Mouse (Mus musculus): ENCODE data around the gene Smc4. TPM values are rescaled to one million over a fixed set of nuclear protein-coding genes. Genes with fewer than 3 reads are reported as not detected.
A peak's percentile ranks its signal among the peaks of the same experiment; 100 is the strongest.
"Not testable (repeated sequence)": the region's sequence is repeated elsewhere in the genome, so short reads cannot be mapped to it uniquely, and the experiment has no call there.

Smc4 gene
- total RNA-seq, 2 experiments from 2014 or later, result 7.6 to 9.0 TPM

DNA sequence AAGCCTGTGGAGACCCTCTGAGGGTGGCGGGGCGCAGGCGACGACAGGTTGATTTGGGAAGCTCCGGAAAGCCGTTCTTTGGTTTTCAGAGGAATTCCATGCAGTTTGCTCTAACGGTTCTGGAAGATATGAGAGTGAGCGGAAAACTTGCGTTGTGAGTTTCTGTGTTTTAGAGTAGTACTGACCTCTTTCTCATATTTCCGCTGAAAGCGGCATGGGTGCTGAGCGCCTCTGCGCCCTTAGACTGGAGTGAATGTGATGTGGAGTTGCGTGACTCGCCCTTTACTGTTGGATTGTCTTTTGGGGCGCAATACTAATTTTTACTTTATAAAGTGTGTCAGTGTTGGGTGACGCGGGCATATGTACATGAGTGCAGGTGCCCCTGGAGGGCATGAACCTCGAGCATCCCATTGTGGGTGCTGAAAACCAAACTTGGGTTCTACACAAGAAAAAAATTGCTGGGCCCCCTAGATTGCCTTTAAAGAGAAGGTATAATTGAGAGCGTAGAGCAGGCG lies 1.8 kb downstream of the Smc4 start:
- DNase-seq, result no peak
- intact Hi-C loops (cut with DNase I), result loop anchor here (5.0 kb wide), 1 partner anchor 36 kb away; the partner anchor contains the start of gene Trim59

DNA sequence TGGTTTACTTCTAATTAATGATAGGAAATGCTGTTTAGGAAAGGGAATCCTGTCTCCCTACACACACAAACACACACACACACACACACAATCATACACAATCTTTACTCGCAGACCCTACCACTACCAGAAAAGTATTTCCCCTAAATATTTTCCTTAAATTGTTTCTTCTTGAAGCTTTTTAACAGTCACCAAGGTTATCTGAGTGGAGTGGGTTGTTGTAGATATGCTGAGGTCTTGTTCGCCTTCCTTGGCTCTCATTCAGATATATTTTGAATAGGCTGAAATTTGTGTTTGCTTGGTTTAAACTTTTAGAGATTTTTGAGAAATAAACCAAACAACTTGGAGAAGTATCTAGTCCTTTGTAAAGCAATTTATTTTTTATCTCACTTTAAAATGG lies 4.3 kb downstream of the Smc4 start:
- DNase-seq, result no peak
- intact Hi-C loops (cut with DNase I), result loop anchor here (5.0 kb wide), 1 partner anchor 33 kb away; the partner anchor contains the start of gene Trim59

DNA sequence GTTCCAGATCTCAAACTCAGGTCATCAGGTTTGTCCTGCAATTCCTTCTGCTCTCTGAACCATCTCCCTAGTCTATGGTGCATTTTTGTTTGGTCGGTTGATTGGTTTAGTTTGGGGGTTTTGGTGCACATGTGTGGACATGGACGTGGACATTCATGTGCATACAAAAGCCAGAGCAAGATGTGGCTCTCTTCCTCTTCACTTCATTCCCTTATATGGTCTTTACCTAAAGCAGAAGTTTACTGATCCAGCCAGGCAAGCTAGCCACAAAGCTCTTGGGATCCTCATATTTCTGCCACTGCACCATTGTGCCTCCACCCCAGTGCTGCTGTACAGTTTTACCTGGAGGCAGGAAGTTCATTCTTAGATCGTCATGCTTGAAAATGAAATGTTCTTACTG lies 12.6 kb downstream of the Smc4 start:
- intact Hi-C loops (cut with DNase I), result no loop called here
- DNase-seq, result no peak

DNA sequence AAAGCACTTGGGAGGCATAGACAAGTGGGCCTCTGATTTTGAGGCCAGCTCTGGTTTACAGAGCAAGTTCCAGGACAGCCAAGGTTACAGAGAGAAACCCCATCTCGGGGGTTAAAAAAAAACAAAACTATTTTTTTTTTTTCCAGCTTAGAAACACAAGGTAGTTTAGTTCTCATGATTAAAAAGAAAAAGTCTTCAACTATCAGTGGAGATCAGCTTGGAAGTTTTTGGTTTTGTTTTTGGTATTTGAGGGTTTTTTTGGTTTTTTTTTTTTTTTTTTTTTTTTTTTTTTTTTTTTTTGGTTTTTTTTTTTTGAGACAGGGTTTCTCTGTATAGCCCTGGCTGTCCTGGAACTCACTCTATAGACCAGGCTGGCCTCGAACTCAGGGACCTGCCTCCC lies 14.1 kb downstream of the Smc4 start:
- intact Hi-C loops (cut with DNase I); DNase-seq: not testable (repeated sequence)

DNA sequence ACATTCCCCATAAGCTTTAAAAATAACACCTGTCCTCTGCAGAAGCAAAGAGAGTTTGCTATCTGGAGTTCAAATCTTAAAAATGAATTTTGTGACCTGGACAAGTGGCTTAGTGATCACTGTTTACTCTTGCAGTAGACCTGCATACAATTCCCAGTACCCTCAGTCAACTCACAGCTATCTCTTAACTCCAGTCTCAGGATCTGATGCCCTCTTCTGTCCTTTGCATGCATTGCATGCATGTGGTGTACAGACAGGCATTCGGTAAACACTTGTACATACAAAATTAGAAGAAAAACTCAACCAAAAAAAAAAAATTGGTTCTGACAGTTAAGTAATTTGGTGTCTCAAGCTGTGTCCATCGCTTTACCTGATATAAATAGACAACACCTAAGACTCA lies 15.7 kb downstream of the Smc4 start:
- no peak for DNase-seq
- intact Hi-C loops (cut with DNase I), result no loop called here

DNA sequence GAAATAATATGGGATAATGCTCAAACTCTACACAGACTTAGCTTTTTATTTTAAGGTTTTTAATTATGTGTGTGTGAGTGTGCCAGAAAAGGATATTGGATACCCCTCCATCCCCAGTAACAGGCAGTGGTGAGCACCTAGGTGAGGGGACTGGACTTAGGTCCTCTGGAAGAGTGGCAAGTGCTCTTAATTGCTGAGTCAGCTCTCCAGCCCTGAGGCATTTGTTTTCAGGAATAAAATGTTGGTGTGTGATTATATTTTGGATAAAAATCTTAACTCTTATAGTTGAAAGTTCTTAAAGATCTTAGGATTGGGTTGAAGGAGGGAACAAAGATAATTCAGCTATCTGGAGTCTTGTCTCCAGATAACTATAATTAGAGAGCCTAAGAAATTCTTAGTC lies 16.2 kb downstream of the Smc4 start:
- intact Hi-C loops (cut with DNase I), result no loop called here
- no peak for DNase-seq

DNA sequence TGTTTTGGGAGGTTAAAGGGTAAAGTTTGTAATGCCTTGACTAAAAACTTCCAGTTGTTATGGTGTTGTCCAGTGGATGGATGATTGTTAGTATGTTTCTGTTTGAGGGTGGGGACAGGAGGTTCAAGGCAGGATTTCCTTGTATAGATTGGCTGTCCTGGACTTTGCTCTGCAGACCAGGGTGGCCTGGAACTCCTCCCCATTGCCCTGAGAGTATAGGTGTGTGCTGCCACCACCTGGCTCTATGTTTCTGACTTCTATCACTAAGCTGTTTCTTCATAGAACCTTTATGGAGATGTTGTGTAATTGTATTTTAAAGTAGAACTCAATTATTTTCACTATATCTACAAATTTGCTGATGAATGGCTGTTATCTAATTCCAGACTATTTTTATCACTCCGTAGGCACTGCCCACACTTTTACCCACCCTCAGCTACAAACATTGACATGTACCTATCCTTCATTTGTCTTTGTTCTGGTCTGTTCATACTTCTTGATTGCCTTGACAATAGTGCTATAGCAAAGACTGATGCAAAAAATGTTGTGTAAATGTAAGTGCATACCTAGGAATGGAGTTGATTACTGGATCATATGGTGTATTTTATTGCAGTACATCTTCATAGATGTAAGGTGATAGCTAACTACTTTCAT lies 21.7 kb downstream of the Smc4 start:
- intact Hi-C loops (cut with DNase I), result no loop called here
- no peak for DNase-seq

DNA sequence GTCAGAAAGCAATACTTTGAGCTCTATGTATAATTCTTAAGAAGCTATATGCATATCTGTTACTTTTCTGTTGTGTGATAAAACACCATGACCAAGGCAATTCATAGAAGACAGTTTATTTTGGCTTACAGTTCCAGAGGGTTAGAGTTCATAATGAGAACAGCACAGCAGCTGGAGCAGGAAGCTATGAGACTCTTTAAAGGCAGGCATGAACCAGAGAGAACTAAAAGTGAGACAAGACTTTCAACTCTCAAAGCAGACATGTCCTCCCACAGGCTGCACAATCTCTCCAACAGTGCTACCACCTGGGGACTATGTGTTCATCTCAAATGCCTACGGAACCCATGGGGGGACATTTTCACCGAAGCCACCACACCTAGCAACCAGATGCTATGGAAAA lies 35.6 kb downstream of the Smc4 start:
- intact Hi-C loops (cut with DNase I), result loop anchor here (5.0 kb wide), 1 partner anchor 33 kb away; no protein-coding TSS in a partner anchor
- no peak for DNase-seq

DNA sequence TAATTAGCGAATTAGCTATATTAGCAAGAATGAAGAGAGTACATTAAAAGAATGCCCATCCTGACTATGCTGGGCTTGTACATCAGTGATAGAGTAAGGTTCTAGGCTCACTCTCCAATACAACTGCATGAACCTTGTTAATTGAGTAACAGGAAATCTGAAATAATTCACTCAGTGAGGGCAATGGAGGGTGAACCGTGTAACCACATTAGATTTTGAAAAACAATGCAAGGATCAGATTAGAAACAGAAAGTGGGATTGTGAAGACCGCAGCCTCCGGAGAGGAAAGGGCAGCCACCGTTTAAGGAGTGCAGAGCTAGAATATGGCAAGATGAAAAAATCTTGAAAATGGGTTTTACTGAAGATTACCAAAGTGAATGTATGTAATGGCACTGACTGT lies 36.8 kb downstream of the Smc4 start:
- DNase-seq, result no peak
- intact Hi-C loops (cut with DNase I), result loop anchor here (5.0 kb wide), 1 partner anchor 34 kb away; no protein-coding TSS in a partner anchor

DNA sequence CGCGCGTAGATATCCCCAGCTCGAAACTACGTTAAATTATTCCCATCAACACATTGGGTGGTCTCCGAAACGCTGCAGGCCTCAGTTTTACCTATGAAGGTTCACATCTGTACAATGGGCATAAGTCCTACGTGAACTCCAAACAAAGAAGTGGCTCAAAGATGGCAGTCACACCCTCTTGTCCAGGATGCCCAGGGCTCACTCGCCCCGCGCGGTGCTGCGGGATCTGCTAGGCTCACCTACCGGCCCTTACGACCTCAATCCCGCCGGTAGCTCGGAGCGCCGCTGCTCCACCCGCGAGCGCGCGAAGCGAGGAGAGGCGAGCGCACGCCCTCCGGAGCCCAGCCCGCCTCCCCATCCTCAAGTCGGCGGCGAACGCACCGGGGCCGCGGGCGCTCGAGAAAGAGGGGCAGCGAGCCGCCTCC lies 39.6 kb downstream of the Smc4 start:
- peak in 1 of 2 experiments; percentile 10 for DNase-seq
- intact Hi-C loops (cut with DNase I), result loop anchor here (5.0 kb wide), 1 partner anchor 37 kb away; no protein-coding TSS in a partner anchor

DNA sequence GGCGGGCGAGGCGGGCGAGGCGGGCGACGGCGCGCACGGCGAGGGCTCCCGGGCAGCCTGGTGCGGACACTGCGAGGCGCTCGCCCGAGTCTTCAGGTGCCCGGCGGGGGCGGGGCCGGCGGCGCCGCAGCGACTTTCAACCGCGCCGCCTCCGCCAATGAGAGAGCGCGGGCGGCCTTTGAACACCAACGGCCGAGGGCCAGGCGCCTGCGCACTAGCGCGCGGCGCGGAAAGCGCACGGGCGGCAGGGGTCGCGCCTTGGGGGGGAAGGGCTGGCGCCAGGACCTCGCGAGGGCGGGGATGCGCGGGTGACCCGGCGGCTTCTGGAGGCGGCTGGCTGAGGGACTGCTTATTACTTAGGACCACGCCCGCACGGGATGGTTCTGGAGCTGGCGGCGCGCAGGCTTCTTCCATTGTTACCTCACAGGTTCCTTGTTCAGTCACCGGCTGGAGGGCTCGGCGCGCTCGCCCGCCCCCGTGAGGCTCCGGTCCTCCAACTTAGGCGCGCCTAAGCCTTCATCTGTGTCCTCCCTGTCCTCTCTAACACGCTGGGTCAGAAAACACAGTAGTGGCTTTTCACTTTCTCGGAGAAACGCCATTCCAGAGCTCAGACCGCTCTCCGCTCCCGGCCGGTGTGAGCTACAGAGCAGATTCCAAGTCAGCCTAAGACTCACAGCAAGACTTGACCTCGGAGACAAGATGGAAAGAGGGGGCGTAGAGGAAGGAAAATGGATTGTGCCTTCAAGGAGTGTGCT lies 40.3 kb downstream of the Smc4 start, which contains the start of gene Trim59:
Gene Trim59 (minus strand): TSS at position 111 of the 755 bp plus-strand sequence.
- intact Hi-C loops (cut with DNase I), result loop anchor here (5.0 kb wide), 1 partner anchor 38 kb away; no protein-coding TSS in a partner anchor
- peak; percentile 77 to 81 for DNase-seq

DNA sequence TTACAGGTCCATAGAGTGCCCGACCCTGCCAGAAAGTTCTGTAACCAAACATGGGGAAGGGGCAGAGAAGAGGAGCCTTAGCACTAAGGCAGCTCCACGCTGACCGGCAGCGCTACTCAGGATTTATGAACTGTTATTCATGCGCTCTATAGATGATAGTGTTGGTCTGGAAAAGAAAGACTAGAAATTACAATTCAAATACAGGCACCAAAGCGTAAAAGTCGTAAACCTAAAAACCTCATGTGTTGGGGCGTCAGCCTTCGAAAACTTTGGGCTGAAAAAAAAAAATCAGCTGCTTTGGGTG lies 40.8 kb downstream of the Smc4 start:
- DNase-seq, result no peak
- intact Hi-C loops (cut with DNase I), result no loop called here

DNA sequence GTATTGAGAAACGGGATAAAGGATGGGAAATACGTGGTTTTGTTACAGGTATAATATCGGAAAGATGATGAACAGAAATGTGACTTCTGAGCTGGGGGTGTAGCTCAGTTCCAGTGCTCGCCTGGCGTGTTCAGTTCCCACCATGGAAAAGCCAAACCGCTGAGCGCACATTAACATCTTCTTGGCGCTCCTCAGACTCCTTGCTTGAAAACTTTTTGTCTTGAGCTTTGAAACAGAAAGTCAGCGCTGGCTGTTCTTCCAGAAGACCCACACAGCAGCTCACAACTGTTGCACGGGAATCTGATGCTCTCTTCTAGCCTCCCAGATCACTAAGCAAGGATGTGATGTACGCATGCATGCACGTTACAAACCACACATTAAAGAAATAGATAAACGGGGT lies 41.2 kb downstream of the Smc4 start:
- no peak for DNase-seq
- intact Hi-C loops (cut with DNase I), result no loop called here

DNA sequence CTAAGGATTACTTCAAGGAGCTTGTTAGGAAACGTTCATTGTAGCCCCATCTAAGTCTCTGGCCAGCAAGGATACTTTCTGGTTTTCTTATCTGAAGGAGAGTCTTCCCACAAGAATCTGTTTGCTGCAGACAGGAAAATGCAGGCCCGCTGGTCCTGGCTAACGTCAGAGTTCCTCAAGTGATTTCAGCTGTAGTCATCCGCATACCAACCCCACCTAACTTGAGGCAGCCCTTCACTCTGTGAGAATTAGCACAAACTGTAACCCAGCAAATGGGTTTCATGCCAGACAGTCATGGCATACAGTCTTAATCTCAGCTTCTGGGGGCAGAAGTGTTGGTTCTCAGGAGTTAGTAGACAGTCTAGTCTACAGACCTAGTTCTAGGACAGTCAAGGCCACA lies 42.0 kb downstream of the Smc4 start:
- intact Hi-C loops (cut with DNase I), result no loop called here

DNA sequence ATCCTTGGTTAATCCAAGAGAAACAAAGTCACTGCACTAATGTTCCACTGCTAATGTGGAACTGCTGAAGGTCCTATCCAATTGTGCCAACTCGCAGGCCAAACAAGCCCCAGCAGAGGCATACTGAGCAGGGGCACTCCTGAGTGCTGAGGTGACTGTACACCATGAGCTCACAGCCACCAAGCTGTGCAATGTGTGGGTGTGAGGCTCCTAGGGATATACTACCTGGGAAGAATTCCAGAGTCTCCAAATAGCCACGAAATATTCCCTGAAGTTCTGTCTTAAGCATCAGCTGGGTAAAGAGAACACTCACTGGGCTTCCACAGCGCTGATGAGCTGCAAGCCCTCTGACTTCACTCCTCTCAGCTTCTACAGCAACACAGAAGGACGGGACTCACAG lies 43.1 kb downstream of the Smc4 start:
- intact Hi-C loops (cut with DNase I), result no loop called here
- no peak for DNase-seq

More for the DNA sequence above, 42.0 kb downstream of the Smc4 start:
- DNase-seq, result no peak

DNA sequence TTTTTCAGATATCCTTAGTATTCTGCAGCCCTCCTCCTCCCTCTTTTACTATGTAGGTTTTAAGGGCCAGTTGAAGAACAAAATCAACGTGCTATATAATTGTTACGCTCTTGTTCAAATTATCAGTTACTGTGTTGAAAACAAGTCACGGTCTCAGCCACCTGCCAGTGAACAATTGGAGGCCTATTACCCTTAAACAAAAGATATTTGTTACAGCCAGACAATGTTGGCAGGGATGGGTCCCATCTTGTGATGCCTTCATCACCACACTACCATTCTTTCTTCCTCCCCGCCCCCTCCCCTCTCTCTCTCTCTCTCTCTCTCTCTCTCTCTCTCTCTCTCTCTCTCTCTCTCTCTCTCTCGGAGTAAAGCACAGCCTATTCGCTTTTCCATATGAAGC lies 44.5 kb downstream of the Smc4 start:
- intact Hi-C loops (cut with DNase I), result no loop called here
- no peak for DNase-seq

DNA sequence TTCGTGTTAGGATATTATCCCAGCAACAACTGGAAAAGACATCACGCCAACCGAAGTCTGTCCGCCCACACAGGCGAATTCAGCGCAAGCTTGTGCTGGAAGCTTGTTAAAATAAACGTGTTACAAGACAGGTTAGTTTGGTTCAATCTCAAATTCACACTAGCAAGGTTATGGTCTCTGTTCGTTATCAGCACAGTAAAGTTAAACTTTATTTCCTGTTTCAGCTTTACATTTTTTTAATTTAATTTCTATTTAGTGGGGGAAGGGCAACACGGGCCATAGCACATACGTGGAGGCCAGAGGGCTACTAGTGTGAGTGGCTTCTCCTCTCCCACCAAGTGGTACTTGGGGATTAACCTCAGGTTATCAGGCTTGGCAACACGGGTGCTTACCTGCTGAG lies 47.4 kb downstream of the Smc4 start:
- DNase-seq, result no peak
- intact Hi-C loops (cut with DNase I), result no loop called here

DNA sequence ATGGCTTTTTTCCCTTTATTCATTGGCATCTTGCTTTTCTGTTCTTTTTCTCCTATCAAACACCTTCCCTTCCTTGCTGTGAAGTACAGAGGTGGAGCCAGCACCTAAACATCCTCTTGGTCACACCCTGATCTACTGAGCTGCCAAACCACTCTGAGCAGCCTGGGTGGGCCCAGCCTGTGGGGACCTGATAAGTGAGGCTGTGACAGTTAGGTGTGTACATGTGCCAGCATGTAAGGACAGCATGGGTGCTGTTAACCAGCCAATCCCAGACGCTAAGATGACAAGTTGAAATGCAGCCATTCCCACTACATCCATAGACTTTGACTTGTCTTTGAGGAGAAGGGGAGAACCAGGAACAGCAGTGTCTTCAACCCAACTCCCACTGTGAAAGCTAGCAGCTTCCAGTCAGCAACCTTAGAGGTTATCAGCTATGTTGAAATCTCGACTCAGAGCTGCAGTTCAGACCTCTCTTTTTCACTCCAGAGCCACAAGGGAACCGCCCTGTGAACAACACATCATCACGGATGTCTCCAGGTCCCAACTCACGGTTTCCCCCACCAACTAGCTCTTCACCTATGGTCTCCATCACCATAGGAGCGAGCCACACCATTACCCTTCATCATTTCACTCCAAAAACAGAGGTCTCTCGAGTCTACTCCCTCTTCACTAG lies 50.4 kb downstream of the Smc4 start:
- intact Hi-C loops (cut with DNase I), result no loop called here
- DNase-seq, result no peak

DNA sequence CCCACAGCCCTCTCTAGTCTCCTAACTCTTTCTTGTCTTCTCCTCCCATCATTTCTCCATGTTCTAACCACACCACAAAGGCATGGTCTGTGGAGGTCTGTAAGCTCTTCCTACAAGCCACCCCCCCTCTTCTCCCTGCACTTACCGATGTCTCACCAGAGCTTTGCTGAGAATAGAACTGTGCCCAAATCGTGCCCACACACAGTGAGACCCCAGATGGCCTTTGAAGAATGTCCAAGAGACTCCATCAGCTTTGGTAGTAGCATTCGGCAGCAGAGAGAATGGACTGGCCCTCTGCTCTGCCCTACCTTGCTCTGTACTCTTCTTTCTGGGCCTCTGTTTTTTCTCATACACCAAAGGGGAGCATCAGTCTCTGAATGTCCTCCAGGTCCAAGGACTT lies 51.3 kb downstream of the Smc4 start:
- intact Hi-C loops (cut with DNase I), result no loop called here
- DNase-seq, result no peak

DNA sequence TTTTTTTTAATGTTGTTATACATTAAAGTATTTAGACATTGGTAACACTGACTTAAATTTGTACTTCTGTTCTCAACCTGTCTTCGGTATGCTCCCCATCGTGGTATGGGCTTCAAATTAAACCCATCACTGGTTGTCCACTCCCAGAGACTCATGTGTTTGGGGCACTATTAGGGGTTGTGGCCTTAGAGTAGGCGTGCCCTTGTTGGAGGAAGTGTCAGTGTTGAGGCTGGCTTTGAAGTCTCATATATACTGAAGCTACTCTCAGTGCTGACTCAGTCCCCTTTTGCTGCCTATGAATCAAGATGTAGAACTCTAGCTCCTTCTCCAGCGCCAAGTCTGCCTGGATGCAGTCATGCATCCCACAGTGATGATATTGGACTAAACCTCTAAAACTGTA lies 56.1 kb downstream of the Smc4 start:
- DNase-seq, result no peak
- intact Hi-C loops (cut with DNase I), result no loop called here

DNA sequence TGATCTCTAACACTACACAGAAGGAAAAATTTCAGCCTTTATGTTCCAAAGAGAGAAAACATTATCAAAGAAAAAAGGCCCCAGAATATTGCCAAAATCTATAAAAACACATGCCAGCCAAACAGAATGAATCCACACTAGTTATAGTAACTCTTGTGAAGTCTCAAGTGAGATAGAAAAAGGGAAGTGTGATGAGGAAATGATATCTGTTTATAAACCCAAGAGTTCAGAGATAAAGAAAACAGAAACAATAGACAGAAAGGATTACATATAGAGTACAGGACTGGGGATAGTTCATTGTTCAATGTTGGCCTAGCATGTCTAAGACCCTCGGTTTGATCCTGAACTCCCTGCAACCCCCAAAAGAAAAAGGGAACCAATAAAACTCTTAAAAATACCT lies 58.2 kb downstream of the Smc4 start:
- intact Hi-C loops (cut with DNase I), result no loop called here

More for the DNA sequence above, 58.2 kb downstream of the Smc4 start:
- DNase-seq, result no peak
